Mouse (Mus musculus): ENCODE data around the gene Gabarapl2. TPM values are rescaled to one million over a fixed set of nuclear protein-coding genes. Genes with fewer than 3 reads are reported as not detected.

Gabarapl2 gene
- polyA plus RNA-seq, 1 experiment from 2014 or later = 525 TPM

DNA sequence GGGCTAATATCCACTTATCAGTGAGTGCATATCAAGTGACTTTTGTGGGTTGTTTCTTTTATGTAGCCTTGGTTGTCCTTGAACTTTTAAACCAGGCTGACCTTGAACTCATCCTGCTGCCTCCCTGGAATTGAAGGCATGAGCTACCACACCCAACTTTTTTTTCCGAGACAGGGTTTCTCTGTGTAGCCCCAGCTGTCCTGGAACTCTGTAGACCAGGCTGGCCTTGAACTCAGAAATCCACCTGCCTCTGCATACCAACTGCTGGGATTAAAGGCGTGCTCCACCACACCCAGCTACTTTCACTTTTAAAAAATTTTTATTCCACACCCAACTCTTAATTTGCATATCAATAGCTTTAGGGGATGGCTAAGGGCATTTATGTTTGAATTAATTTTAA lies 3.0 kb downstream of the Gabarapl2 start:
- Histone ChIP-seq H3K4me1 (ENCODE audit: control insufficient read depth, insufficient read depth, low read length) (peaks cover 14% of the 10 kb centered on the region), H3K9me3 (replicated peaks; ENCODE audit: control insufficient read depth, low read length) (no peaks in the 10 kb centered on the region), H3K36me3 (ENCODE audit: control insufficient read depth, insufficient read depth, low read length) (peaks cover 53% of the 10 kb centered on the region), H3K4me3 (ENCODE audit: low read depth, low read length) (no peak overlapping the region), H3K27me3 (replicated peaks; ENCODE audit: control insufficient read depth, insufficient read depth, low read length) (no peaks in the 10 kb centered on the region), H3K4me2 (ENCODE audit: low read length) (no peak overlapping the region), H3K27ac (ENCODE audit: low read depth, low read length) (no peak overlapping the region), H3K9ac (ENCODE audit: low read length) (no peak overlapping the region)
- ATAC-seq (no peak), DNase-seq (ENCODE audit: low spot score) (no peak)
- WGBS = 93% methylated on average over 2 of the region's 2 CpGs

- Histone ChIP-seq H3K27ac (ENCODE audit: low read depth, low read length) (no peak overlapping the region), H3K9ac (ENCODE audit: low read length) (no peak overlapping the region), H3K4me2 (ENCODE audit: low read length) (no peak overlapping the region), H3K36me3 (ENCODE audit: control insufficient read depth, insufficient read depth, low read length) (peaks cover 74% of the 10 kb centered on the region), H3K4me1 (ENCODE audit: control insufficient read depth, insufficient read depth, low read length) (no peaks in the 10 kb centered on the region), H3K27me3 (replicated peaks; ENCODE audit: control insufficient read depth, insufficient read depth, low read length) (no peaks in the 10 kb centered on the region), H3K9me3 (replicated peaks; ENCODE audit: control insufficient read depth, low read length) (no peaks in the 10 kb centered on the region), H3K4me3 (ENCODE audit: low read depth, low read length) (no peak overlapping the region)
- WGBS = 94% methylated on average over 2 of the region's 2 CpGs
- DNase-seq (ENCODE audit: low spot score) (no peak), ATAC-seq (no peak)
Observed at GRCm38 (mm10) chr8:111947144-111947543, 6.6 kb downstream of the Gabarapl2 start.

GRCm38 (mm10) chr8:111947954-111948353 lies 7.5 kb downstream of the Gabarapl2 start:
- Histone ChIP-seq H3K36me3 (ENCODE audit: control insufficient read depth, insufficient read depth, low read length) (peaks cover 76% of the 10 kb centered on the region), H3K4me1 (ENCODE audit: control insufficient read depth, insufficient read depth, low read length) (no peaks in the 10 kb centered on the region), H3K27me3 (replicated peaks; ENCODE audit: control insufficient read depth, insufficient read depth, low read length) (no peaks in the 10 kb centered on the region), H3K4me2 (ENCODE audit: low read length) (no peak overlapping the region), H3K9ac (ENCODE audit: low read length) (no peak overlapping the region), H3K9me3 (replicated peaks; ENCODE audit: control insufficient read depth, low read length) (no peaks in the 10 kb centered on the region), H3K27ac (ENCODE audit: low read depth, low read length) (no peak overlapping the region), H3K4me3 (ENCODE audit: low read depth, low read length) (no peak overlapping the region)
- ATAC-seq = no peak
- DNase-seq (ENCODE audit: low spot score) = no peak
- 95% methylated on average over 8 of the region's 8 CpGs for WGBS

GRCm38 (mm10) chr8:111950846-111951245 lies 10.3 kb downstream of the Gabarapl2 start:
- ATAC-seq = no peak
- peaks cover 75% of the 10 kb centered on the region for H3K36me3 ChIP-seq (ENCODE audit: control insufficient read depth, insufficient read depth, low read length)
- WGBS = 93% methylated on average over 3 of the region's 3 CpGs

GRCm38 (mm10) chr8:111951317-111951716 lies 10.8 kb downstream of the Gabarapl2 start:
- WGBS = 95% methylated on average over 7 of the region's 7 CpGs
- Histone ChIP-seq H3K9me3 (replicated peaks; ENCODE audit: control insufficient read depth, low read length) (no peaks in the 10 kb centered on the region), H3K4me2 (ENCODE audit: low read length) (no peak overlapping the region), H3K36me3 (ENCODE audit: control insufficient read depth, insufficient read depth, low read length) (peaks cover 75% of the 10 kb centered on the region), H3K27me3 (replicated peaks; ENCODE audit: control insufficient read depth, insufficient read depth, low read length) (no peaks in the 10 kb centered on the region), H3K9ac (ENCODE audit: low read length) (no peak overlapping the region), H3K4me1 (ENCODE audit: control insufficient read depth, insufficient read depth, low read length) (no peaks in the 10 kb centered on the region), H3K4me3 (ENCODE audit: low read depth, low read length) (no peak overlapping the region), H3K27ac (ENCODE audit: low read depth, low read length) (no peak overlapping the region)
- DNase-seq (ENCODE audit: low spot score) (no peak), ATAC-seq (no peak)

More at GRCm38 (mm10) chr8:111950846-111951245, 10.3 kb downstream of the Gabarapl2 start:
- H3K9ac ChIP-seq (ENCODE audit: low read length) = no peak overlapping the region
- no peaks in the 10 kb centered on the region for H3K9me3 ChIP-seq (replicated peaks; ENCODE audit: control insufficient read depth, low read length)
- no peak overlapping the region for H3K27ac ChIP-seq (ENCODE audit: low read depth, low read length)
- H3K4me3 ChIP-seq (ENCODE audit: low read depth, low read length) = no peak overlapping the region
- no peak overlapping the region for H3K4me2 ChIP-seq (ENCODE audit: low read length)
- no peaks in the 10 kb centered on the region for H3K4me1 ChIP-seq (ENCODE audit: control insufficient read depth, insufficient read depth, low read length)
- no peak for DNase-seq (ENCODE audit: low spot score)
- no peaks in the 10 kb centered on the region for H3K27me3 ChIP-seq (replicated peaks; ENCODE audit: control insufficient read depth, insufficient read depth, low read length)

DNA sequence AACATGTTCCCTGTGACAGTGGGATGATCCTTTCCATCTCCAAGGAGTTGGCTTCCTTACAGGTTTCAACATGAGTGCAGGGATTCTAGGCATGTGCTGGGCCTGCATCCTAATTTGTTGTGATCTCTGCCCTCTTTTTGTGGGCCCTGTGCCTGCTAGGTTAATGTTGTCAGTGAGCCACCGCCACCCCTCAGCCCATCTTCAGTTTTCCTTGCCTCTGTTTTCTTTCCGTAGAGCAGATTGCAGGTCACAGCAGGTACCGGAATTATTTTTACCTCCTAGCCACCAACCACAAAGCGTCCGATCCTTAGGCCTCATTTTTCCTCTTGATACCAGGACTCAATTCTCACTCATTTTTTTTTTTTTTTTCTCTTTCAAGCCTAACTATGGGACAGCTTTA lies 11.4 kb downstream of the Gabarapl2 start:
- DNase-seq (ENCODE audit: low spot score) (no peak), ATAC-seq (no peak)
- Histone ChIP-seq H3K4me1 (ENCODE audit: control insufficient read depth, insufficient read depth, low read length) (no peaks in the 10 kb centered on the region), H3K9ac (ENCODE audit: low read length) (no peak overlapping the region), H3K27me3 (replicated peaks; ENCODE audit: control insufficient read depth, insufficient read depth, low read length) (no peaks in the 10 kb centered on the region), H3K4me2 (ENCODE audit: low read length) (no peak overlapping the region), H3K27ac (ENCODE audit: low read depth, low read length) (no peak overlapping the region), H3K4me3 (ENCODE audit: low read depth, low read length) (no peak overlapping the region), H3K9me3 (replicated peaks; ENCODE audit: control insufficient read depth, low read length) (no peaks in the 10 kb centered on the region), H3K36me3 (ENCODE audit: control insufficient read depth, insufficient read depth, low read length) (peaks cover 75% of the 10 kb centered on the region)
- WGBS = 96% methylated on average over 5 of the region's 5 CpGs

DNA sequence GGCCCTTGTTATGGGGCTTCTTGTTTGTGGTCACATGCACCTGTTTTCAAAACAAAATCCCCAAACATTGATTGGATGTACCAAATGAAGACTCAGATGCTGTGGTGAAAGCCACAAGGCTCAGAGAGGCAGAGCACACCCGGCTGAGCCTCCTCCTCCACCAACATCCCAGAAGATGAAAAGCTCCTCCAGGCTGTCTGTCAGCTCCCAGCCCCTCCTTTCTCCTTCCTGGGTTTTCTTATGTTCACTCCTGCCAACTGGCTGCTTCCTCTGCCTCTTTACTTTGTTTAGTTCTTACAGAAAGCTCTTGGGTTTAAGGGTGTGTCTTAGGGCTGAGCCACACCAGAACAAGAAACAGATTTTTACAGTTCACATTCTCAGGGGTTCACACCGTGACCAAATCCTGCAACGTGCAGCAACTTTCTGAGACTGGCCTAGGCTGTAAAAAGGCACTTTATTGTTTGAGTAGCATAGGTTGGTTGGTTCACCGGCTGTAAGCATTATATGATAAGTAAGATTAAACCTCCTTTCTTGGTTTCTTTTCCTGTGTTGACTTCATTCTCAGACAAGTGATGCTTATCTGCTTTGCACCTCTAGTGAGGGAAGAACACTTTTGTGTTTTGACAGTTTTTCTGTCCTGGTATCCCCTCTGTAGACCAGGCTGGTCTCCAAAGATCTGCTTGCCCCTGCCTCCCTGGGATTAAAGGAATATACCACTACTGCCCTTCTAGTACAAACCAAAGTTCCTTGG lies 14.5 kb downstream of the Gabarapl2 start:
- ATAC-seq = no peak
- Histone ChIP-seq H3K4me3 (ENCODE audit: low read depth, low read length) (no peak overlapping the region), H3K9me3 (replicated peaks; ENCODE audit: control insufficient read depth, low read length) (no peaks in the 10 kb centered on the region), H3K36me3 (ENCODE audit: control insufficient read depth, insufficient read depth, low read length) (peaks cover 60% of the 10 kb centered on the region), H3K9ac (ENCODE audit: low read length) (no peak overlapping the region), H3K4me2 (ENCODE audit: low read length) (no peak overlapping the region), H3K27ac (ENCODE audit: low read depth, low read length) (no peak overlapping the region), H3K27me3 (replicated peaks; ENCODE audit: control insufficient read depth, insufficient read depth, low read length) (no peaks in the 10 kb centered on the region), H3K4me1 (ENCODE audit: control insufficient read depth, insufficient read depth, low read length) (no peaks in the 10 kb centered on the region)
- DNase-seq (ENCODE audit: low spot score) = no peak
- WGBS = 90% methylated on average over 4 of the region's 4 CpGs

GRCm38 (mm10) chr8:111955879-111956278 lies 15.4 kb downstream of the Gabarapl2 start:
- Histone ChIP-seq H3K9me3 (replicated peaks; ENCODE audit: control insufficient read depth, low read length) (no peaks in the 10 kb centered on the region), H3K9ac (ENCODE audit: low read length) (no peak overlapping the region), H3K36me3 (ENCODE audit: control insufficient read depth, insufficient read depth, low read length) (peaks cover 57% of the 10 kb centered on the region), H3K27me3 (replicated peaks; ENCODE audit: control insufficient read depth, insufficient read depth, low read length) (no peaks in the 10 kb centered on the region), H3K27ac (ENCODE audit: low read depth, low read length) (no peak overlapping the region), H3K4me1 (ENCODE audit: control insufficient read depth, insufficient read depth, low read length) (no peaks in the 10 kb centered on the region), H3K4me3 (ENCODE audit: low read depth, low read length) (no peak overlapping the region), H3K4me2 (ENCODE audit: low read length) (no peak overlapping the region)
- no peak for ATAC-seq
- no peak for DNase-seq (ENCODE audit: low spot score)
- 99% methylated on average over 5 of the region's 5 CpGs for WGBS

DNA sequence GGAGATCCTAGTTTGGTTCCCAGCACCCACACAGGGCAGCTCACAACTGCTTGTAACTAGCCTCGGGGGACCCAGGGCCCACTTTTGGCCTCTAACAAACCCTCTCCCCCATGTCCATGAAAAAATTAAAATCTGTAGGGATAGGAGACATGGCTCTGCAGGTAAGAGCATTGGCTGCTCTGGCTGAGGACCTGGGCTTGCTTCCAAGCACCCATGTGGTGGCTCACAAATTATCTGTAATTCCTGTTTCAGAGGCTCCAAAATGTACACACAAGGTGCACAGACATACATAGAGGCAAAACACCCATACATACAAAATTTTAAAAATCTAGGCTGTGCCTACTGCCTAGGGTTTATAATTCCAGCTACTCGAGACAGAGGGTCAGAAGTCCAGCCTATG lies 16.7 kb downstream of the Gabarapl2 start:
- Histone ChIP-seq H3K4me1 (ENCODE audit: control insufficient read depth, insufficient read depth, low read length) (no peaks in the 10 kb centered on the region), H3K9me3 (replicated peaks; ENCODE audit: control insufficient read depth, low read length) (no peaks in the 10 kb centered on the region), H3K9ac (ENCODE audit: low read length) (no peak overlapping the region), H3K36me3 (ENCODE audit: control insufficient read depth, insufficient read depth, low read length) (peaks cover 46% of the 10 kb centered on the region), H3K4me3 (ENCODE audit: low read depth, low read length) (no peak overlapping the region), H3K27me3 (replicated peaks; ENCODE audit: control insufficient read depth, insufficient read depth, low read length) (no peaks in the 10 kb centered on the region), H3K27ac (ENCODE audit: low read depth, low read length) (no peak overlapping the region), H3K4me2 (ENCODE audit: low read length) (no peak overlapping the region)
- DNase-seq (ENCODE audit: low spot score) (no peak), ATAC-seq (no peak)
- 91% methylated on average over 2 of the region's 2 CpGs for WGBS

All from forebrain, embryonic 14.5 days (tissue).